Mouse (Mus musculus): Measurements from ENCODE around the gene Akap6. TPM values are rescaled to one million over a fixed set of nuclear protein-coding genes. Genes with fewer than 3 reads are reported as not detected.

Akap6 gene
- polyA plus RNA-seq, 3 experiments from 2014 or later: 0.06 to 0.44 (median 0.09) TPM

- no peak for ATAC-seq
These were observed 469.2 kb downstream of the Akap6 start for GRCm38 (mm10) chr12:53168189-53169003.

- no peak for ATAC-seq
These were observed 492.3 kb downstream of the Akap6 start for GRCm38 (mm10) chr12:53191435-53191834.

- no peak for ATAC-seq
These were observed 494.5 kb downstream of the Akap6 start for GRCm38 (mm10) chr12:53193664-53194063.

Other genes starting within 250 kb of the Akap6 start
- 10 to 100 TPM; 18.7 to 40.2 (median 38.0) TPM for gene Arhgap5, start 195.4 kb upstream of the Akap6 start, polyA plus RNA-seq (2017; shearing (Covaris generic))